Comparison of ENCODE assay signal across 13 mouse cellular contexts in genomic region chr1:159639408-159639807, GRCm38 (mm10).
"Had no signal": no experiment of that assay in that cellular context is flagged by ENCODE, and none has a peak within 500 bp of the region (broad histone marks: within the 10 kb centered on the region; RNA-seq: fewer than 3 reads in every experiment).

No protein-coding gene starts in this region.

- ATAC-seq: midbrain, embryonic 16.5 days had no signal

- DNase-seq: lung, adult 18-20 months; lung, embryonic 14.5 days; lung, postnatal 10 days; lung, postnatal 4 days; midbrain, embryonic 14.5 days; retina, postnatal 1 day; right cerebral cortex, postnatal 14 days; right cerebral cortex, postnatal 4 days; spleen, adult 18-20 months; thymus, adult 18-20 months; thymus, postnatal 14 days; thymus, postnatal 36 days had no signal
